Mouse (Mus musculus): Measurements from ENCODE around the gene Sf3b5.

Gene Sf3b5

GRCm38 (mm10) chr10:13005043-13005442 lies at the start of gene Sf3b5:
Gene Sf3b5 (plus strand): TSS chr10:13005343.
- DNase-seq = no peak

GRCm38 (mm10) chr10:12955831-12956230 lies 49.3 kb upstream of the Sf3b5 start:
- no peak for DNase-seq

- no peak for DNase-seq
These were observed 47.9 kb upstream of the Sf3b5 start for GRCm38 (mm10) chr10:12957271-12957670.

GRCm38 (mm10) chr10:12961546-12961945 lies 43.6 kb upstream of the Sf3b5 start:
- DNase-seq = no peak

GRCm38 (mm10) chr10:12962238-12962637 lies 42.9 kb upstream of the Sf3b5 start:
- no peak for DNase-seq

- no peak for DNase-seq
These were observed 41.6 kb upstream of the Sf3b5 start for GRCm38 (mm10) chr10:12963362-12964147.

GRCm38 (mm10) chr10:12964151-12965075 lies 40.7 kb upstream of the Sf3b5 start, which contains the start of gene Stx11:
Gene Stx11 (minus strand): TSS chr10:12964298.
- DNase-seq = peak; percentile 17

GRCm38 (mm10) chr10:12965669-12966180 lies 39.4 kb upstream of the Sf3b5 start:
- no peak for DNase-seq

GRCm38 (mm10) chr10:12974572-12974971 lies 30.6 kb upstream of the Sf3b5 start:
- DNase-seq = no peak

GRCm38 (mm10) chr10:12975461-12975860 lies 29.7 kb upstream of the Sf3b5 start:
- DNase-seq = no peak

GRCm38 (mm10) chr10:12975957-12976356 lies 29.2 kb upstream of the Sf3b5 start:
- DNase-seq = no peak

GRCm38 (mm10) chr10:12976552-12976951 lies 28.6 kb upstream of the Sf3b5 start:
- DNase-seq = no peak

GRCm38 (mm10) chr10:12977787-12978212 lies 27.3 kb upstream of the Sf3b5 start:
- DNase-seq = no peak

GRCm38 (mm10) chr10:12981071-12981470 lies 24.1 kb upstream of the Sf3b5 start:
- DNase-seq = no peak

- DNase-seq = no peak
These were observed 21.6 kb upstream of the Sf3b5 start for GRCm38 (mm10) chr10:12983516-12983915.

- no peak for DNase-seq
These were observed 20.1 kb upstream of the Sf3b5 start for GRCm38 (mm10) chr10:12985028-12985427.

- DNase-seq = no peak
These were observed 18.7 kb upstream of the Sf3b5 start for GRCm38 (mm10) chr10:12986485-12986884.

GRCm38 (mm10) chr10:12986943-12987342 lies 18.2 kb upstream of the Sf3b5 start:
- no peak for DNase-seq

GRCm38 (mm10) chr10:12991953-12992352 lies 13.2 kb upstream of the Sf3b5 start:
- DNase-seq = no peak

GRCm38 (mm10) chr10:12993411-12994039 lies 11.6 kb upstream of the Sf3b5 start:
- no peak for DNase-seq

- peak; percentile 87 for DNase-seq
These were observed 8.2 kb upstream of the Sf3b5 start for GRCm38 (mm10) chr10:12996736-12997477.
